Mouse (Mus musculus) ES-Bruce4 (cell line): Measurements from ENCODE around the gene Srpx2.

ENCODE experiments used
- EP300 ChIP-seq: IDR thresholded peaks from 2 replicates; pipeline ENCODE4 v1.6.1; 2011; ENCODE audit warnings: low read depth, low read length; ENCODE audit not compliant: insufficient read depth
- POLR2A ChIP-seq: IDR thresholded peaks from one replicate; pipeline ENCODE4 v1.8.1; 2011; ENCODE audit warnings: low read length; ENCODE audit not compliant: insufficient read depth

- no peak for TF ChIP-seq POLR2A
- TF ChIP-seq EP300: no peak
Observed at GRCm38 (mm10) chrX:133931302-133932013, 23.2 kb downstream of the Srpx2 start.
